Mouse (Mus musculus): ENCODE results near the gene Maip1. TPM values are rescaled to one million over a fixed set of nuclear protein-coding genes. Genes with fewer than 3 reads are reported as not detected.
A peak's percentile ranks its signal among the peaks of the same experiment; 100 is the strongest.

Gene Maip1
- total RNA-seq (2021) = 10 to 100 TPM; 10.8 to 12.5 TPM

DNA sequence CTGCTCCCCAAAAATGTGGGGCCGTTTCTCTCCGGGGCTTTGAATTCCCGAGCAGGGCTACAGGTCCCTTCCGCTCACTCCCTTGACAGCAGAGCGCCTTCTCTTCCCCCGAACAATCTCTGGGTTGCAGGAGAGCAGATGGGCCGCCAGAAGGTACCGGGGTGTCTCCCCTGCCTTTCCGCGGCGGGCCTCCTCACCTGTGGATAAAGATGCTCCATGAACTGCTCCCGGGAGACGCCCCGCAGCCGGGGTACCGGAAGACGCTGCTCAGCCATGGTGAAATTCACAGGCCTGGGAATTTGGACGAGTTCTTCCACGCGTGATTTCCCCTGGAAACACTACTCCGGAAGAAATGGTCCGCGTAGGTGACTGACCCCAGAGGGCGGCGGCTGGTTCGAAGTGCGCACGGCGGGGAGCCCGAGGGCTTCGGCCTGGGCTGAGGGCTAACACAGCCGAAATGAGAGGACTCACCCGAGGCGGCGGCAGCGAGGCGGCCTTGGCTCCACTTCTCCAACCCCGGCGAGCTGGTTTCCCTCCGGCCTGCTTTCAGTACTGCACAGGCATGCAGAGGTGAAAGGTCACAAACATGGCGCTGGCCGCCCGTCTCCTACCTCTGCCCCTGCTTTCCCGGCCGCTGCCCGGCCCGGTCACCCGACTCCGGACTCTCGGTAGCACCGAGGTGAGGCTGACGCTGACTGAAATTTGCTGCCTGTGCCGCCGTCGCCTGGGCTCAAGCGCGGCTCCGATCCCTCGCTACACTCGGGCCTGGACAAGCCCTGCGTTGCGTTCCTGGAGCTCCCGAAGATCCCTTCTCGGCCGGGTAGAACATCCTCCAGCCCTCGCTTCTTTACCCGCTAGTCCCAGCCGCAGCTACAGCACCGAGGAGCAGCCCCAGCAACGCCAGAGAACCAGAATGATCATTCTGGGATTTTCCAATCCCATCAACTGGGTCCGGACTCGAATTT, at the start of gene Maip1, which contains the start of gene Tyw5:
Gene Maip1, plus strand, starts transcription at position 142 of the 965 bp plus-strand sequence.
Gene Tyw5, minus strand, starts transcription at position 915 of the 965 bp plus-strand sequence.
- peak; percentile 85 to 89 for DNase-seq (ENCODE audit: low spot score in 2 of 2)
- intact Hi-C loops (cut with DNase I) = no loop called here

DNA sequence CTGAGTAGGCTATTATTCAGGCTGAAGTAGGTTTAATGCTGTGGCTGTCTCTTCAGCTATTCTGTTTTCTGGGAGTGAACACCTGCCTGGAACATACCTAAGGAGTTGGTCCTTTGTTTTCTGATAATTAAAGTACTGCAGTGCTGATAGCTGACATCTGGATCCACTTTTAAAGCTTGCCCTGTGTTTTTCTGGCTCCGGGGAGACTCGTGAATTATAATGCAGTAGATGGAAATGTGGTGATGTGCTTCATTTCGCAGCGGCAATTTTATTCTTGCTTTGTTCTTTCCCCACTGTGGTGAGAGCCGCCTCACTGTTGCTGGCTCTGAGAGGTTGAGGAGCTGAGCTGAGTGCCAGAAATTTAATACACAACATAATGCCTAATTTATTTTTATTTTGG, 47.6 kb upstream of the Maip1 start:
- intact Hi-C loops (cut with DNase I) = no loop called here
- DNase-seq (ENCODE audit: low spot score in 2 of 2) = no peak

GRCm38 (mm10) chr1:57367446-57367845, 38.7 kb upstream of the Maip1 start:
- intact Hi-C loops (cut with DNase I) = no loop called here
- no peak for DNase-seq (ENCODE audit: low spot score in 2 of 2)

DNA sequence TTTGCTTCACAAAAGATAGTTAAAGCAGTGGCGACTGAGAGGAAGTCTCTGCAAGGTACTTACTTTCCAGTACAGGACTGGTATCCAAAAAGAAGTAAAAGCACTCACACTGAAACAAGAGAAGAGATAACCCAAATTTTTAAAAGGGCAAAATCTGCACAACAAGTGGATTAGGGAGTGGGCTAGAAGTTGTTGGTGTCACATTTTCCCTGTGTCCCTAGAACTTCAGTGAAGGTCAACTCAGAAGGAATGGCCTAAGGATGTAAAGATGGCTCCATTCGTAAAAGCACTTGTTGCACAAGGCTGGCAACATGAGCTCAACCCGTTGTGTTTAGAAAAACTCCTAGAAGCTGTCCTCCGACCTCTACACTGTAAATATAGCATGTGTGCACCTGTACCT, 37.0 kb upstream of the Maip1 start:
- no peak for DNase-seq (ENCODE audit: low spot score in 2 of 2)
- intact Hi-C loops (cut with DNase I) = no loop called here

DNA sequence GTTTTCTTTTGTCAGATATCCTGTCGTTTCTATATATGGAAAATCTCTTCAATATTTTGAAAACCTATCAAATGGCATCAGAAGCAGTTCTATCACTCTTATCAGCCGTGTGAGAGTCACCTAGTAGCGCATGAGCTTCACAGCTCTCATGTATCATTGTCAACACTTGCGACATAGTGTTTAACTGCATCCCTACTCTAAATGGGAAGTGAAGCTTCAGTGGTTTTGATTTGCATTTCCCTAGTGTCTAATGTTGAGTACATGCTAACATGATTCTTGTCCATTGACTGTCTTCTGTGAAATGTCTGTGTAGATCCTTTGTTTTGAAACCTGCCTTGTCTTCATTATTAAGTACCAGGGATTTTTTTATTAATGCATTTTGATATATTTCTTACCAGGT, 35.7 kb upstream of the Maip1 start:
- no peak for DNase-seq (ENCODE audit: low spot score in 2 of 2)
- intact Hi-C loops (cut with DNase I) = no loop called here

- DNase-seq (ENCODE audit: low spot score in 2 of 2) = no peak
- intact Hi-C loops (cut with DNase I) = no loop called here
Measured at GRCm38 (mm10) chr1:57375276-57375675, 30.9 kb upstream of the Maip1 start.

DNA sequence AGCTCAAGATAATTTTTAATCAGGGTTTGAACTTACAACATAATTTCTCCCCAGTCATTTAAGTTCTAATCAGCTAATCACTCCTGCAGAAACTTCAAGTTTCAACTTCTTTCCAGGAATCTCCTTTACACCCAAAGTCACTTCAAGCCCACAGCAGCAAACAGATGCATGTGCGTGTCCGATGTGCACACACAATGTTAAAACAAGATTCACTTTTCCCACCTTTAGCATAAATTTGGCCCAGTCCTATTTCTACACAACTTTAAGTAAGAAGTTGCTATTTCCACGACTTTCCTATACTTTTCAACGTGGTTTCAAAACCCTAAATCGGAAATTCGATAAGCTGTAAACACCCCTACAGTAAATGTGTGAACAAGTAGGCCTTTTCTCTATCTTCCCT, 29.3 kb upstream of the Maip1 start:
- intact Hi-C loops (cut with DNase I) = no loop called here
- DNase-seq (ENCODE audit: low spot score in 2 of 2) = no peak

- intact Hi-C loops (cut with DNase I) = no loop called here
Measured at GRCm38 (mm10) chr1:57377376-57378341, 28.5 kb upstream of the Maip1 start, which contains the start of gene 1700066M21Rik. 1700066M21Rik (plus strand) TSS chr1:57377620.

GRCm38 (mm10) chr1:57386519-57386918, 19.6 kb upstream of the Maip1 start:
- intact Hi-C loops (cut with DNase I) = no loop called here
- DNase-seq (ENCODE audit: low spot score in 2 of 2) = no peak

More at GRCm38 (mm10) chr1:57377376-57378341, 28.5 kb upstream of the Maip1 start, which contains the start of gene 1700066M21Rik:
- peak; percentile 93 to 94 for DNase-seq (ENCODE audit: low spot score in 2 of 2)

DNA sequence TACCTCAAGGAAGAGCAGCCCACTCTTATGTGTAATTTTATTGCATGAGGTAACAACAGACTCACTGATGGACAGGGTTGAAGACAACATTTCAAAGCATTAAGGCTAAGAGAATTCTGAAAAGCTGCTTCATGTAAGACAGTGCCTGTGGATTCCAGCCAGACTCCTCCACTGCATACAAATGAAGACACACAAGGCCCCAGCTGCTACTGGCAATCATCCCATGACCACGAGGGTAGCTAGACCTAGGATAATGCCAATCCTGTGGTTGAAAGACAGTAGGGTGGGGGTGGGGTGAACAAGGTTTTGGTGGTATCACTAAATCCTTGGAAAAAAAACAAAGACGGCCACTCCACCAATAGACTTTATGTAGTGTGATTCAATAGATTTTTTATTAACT, 18.3 kb upstream of the Maip1 start:
- peak in 1 of 2 experiments; percentile 38 for DNase-seq (ENCODE audit: low spot score in 2 of 2)
- intact Hi-C loops (cut with DNase I) = no loop called here

DNA sequence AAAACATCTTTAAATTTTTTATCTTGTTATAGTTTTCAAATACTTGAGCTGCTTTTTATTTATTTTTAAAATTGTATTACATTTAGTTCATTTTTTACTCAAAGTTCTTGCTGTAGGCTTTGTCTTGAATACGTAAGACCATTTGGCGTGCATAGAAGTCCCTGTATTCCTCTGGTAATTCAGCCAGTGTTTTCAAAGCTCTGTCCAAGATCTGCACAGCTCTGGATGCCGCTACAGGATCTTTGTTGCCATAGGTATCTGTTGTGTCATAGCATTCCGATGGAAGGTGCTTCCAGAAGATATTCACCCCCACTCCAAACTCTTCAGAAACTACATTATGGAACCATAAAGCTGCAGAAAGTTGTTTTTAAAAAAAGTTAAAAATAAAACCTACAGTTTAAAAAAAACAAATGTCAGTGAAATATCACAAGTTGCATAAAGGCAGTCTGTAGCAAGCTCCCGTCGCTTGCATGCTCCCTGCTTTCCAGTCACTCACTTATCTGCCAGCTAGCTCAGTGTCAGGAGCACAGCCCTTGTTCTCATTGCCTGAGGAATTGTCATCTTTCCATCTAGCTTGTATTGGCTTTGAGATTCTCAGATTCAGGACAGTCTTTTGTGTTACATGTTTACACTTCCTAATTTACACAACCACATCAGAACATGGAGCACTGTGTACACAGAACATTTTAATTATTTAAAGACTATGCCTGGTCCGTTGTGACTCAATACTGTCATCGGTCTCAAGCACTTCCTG, 17.5 kb upstream of the Maip1 start:
- intact Hi-C loops (cut with DNase I) = no loop called here
- DNase-seq (ENCODE audit: low spot score in 2 of 2) = no peak

DNA sequence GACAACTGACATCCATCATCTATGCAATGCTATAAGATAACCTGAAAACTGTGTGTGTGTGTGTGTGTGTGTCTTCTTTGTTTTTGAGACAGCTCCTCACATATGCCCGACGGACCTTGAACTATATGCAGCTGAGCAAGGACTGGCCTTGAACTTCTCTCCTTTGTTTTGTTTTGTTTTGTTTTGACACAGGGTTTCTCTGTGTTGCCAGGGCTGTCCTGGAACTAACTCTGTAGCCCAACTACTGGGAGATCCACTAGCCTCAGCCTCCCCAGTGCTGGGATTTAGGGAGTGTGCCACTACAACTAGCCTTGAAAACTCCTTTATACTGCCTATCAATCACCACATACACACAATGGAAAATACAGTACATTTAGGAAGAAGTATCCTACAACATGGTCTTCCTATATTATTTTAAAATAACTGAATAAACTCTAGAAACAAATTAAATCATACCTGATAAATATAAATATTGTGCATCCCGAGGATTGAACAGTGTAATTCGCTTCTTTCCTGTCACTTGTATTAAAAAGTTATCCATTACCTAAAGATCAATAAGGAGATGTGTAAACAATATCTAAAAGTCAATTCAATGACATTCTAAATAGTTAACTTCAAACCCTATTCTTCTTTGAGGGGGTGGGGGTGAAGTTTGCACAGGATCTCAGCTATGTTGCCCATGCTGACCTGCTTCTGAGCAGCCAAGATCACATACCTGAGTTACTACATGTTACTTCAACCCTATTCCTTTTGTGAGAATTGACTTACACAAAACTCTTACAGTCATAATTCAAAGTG, 14.9 kb upstream of the Maip1 start:
- DNase-seq (ENCODE audit: low spot score in 2 of 2) = no peak
- intact Hi-C loops (cut with DNase I) = loop anchor here (5.0 kb wide), 1 partner anchor 1504 kb away; no protein-coding TSS in a partner anchor

DNA sequence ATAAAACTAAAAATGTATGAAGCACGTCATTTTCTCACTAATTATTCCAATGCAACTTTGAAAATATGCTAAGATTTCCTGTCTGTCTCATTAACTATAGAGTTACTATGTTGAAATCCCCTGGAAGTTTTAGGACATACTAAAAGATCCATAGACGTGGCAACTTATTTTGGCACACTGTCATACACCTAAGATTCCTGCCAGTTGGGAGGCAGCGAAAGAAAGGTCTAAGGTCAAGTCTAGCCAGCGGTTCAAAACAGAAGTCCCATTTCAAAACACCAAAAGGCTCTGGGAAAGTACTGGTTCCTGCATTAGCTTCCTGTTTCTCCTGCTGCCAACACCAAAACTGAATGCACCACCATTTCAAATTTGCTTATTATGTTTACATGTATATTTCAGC, 13.7 kb upstream of the Maip1 start:
- intact Hi-C loops (cut with DNase I) = loop anchor here (5.0 kb wide), 1 partner anchor 1505 kb away; no protein-coding TSS in a partner anchor
- no peak for DNase-seq (ENCODE audit: low spot score in 2 of 2)

DNA sequence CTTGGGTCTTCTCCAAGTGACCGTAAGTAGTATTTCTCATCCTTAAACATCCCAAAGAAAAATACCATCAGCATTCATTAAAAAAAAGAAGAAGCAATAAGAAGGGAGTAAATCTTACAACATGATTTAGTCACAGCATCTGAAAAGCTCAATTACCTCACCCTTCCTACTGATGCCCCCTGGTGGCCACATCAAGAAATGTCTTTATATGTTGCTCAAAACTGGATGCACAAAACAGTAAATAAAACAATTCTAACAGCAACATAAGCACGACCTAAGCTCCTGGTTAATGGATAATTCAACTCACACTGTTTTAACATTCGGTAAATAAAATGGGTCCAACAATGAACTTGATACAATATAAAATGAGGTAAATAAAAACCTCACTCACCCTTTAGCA, 12.1 kb upstream of the Maip1 start:
- intact Hi-C loops (cut with DNase I) = loop anchor here (5.0 kb wide), 1 partner anchor 1507 kb away; no protein-coding TSS in a partner anchor
- peak; percentile 30 to 36 for DNase-seq (ENCODE audit: low spot score in 2 of 2)

GRCm38 (mm10) chr1:57400321-57400720, 5.8 kb upstream of the Maip1 start:
- intact Hi-C loops (cut with DNase I) = no loop called here
- no peak for DNase-seq (ENCODE audit: low spot score in 2 of 2)

- intact Hi-C loops (cut with DNase I) = no loop called here
- no peak for DNase-seq (ENCODE audit: low spot score in 2 of 2)
Measured at GRCm38 (mm10) chr1:57400877-57401276, 5.3 kb upstream of the Maip1 start.

DNA sequence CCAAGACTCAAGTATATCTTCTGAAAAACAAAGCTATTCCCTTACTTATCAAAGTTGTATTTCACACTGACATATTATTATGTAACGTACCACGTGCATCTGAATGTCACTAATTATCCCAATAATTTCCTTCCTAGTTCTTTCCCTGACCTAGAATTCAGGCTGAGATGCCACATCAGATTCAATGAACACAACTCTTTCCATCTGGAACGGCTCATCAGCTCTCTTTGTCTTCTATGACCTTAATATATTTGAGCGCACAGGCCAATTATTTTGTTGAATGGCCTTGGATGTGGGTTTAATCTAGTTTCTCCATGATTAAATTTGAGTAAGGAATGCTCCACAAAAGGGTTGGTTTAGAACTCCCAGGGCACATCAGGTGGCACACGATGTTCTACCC, 4.0 kb upstream of the Maip1 start:
- DNase-seq (ENCODE audit: low spot score in 2 of 2) = no peak
- intact Hi-C loops (cut with DNase I) = no loop called here

GRCm38 (mm10) chr1:57408994-57409393, 2.9 kb downstream of the Maip1 start:
- intact Hi-C loops (cut with DNase I) = no loop called here

More at GRCm38 (mm10) chr1:57408994-57409393, 2.9 kb downstream of the Maip1 start:
- DNase-seq (ENCODE audit: low spot score in 2 of 2) = no peak
